Mouse (Mus musculus): ENCODE measurements around the gene C1qtnf1.

GRCm38 (mm10) chr11:118379251-118380009 lies 48.6 kb upstream of the C1qtnf1 start:
- TF ChIP-seq CTCF (IDR thresholded peaks at IDR 0.05; ENCODE audit: low read depth) (peak; percentile 81), EP300 (IDR thresholded peaks at IDR 0.05; ENCODE audit: low read depth) (no peak)

Measured in liver, embryonic 14.5 days (tissue).